Mouse (Mus musculus) 416B (cell line): ENCODE measurements around the gene Cux1.
A peak's percentile ranks its signal among the peaks of the same experiment; 100 is the strongest.

Experiments used
- DNase-seq: peaks from one replicate; pipeline ENCODE4 v3.0.0; 2011; ENCODE audit warnings: low read depth

Gene Cux1

GRCm38 (mm10) chr5:136427121-136427771 lies 140.0 kb downstream of the Cux1 start:
- DNase-seq = no peak

- no peak for DNase-seq
Measured at GRCm38 (mm10) chr5:136422948-136423347, 144.3 kb downstream of the Cux1 start.

GRCm38 (mm10) chr5:136421885-136422284 lies 145.4 kb downstream of the Cux1 start:
- DNase-seq = peak; percentile 73

GRCm38 (mm10) chr5:136421316-136421715 lies 146.0 kb downstream of the Cux1 start:
- peak; percentile 61 for DNase-seq

DNA sequence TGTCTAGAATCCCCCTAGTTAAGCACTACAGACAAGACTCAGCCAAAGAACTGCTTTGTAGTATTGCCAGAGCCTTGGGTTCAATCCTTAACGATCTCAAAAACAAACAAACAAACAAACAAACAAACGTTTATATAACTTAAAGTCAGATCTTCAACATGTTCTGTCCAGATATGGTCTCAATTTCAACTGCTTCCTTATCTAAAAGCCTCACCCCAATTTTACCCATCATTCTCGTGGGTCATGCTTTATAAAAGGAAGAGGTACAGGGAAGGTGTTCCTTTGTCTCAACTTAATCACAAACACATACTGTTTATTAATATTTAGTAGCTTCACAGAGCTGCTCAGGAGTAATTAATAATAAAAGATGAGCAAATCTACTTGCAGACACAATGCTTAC lies 146.9 kb downstream of the Cux1 start:
- DNase-seq = no peak

DNA sequence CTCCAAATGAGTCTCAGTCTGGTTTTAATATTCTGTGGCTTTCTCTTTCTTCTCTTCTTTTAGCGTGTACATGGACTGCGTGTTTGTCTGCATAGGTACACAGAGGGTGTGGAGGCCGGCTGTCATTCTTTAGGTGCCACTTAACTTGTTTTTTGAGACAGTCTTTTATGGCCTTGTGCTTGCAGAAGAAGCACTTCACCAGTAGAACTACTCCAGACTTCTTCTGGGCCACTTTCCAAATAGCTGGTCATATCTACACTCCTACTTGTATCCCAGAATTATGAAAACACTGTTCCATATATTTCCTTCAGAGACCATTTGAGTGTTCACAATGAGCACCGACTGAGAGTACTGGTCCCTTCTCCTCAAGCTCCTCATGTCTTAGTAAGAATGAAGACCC lies 149.4 kb downstream of the Cux1 start:
- no peak for DNase-seq

GRCm38 (mm10) chr5:136414479-136414878 lies 152.8 kb downstream of the Cux1 start:
- no peak for DNase-seq

DNA sequence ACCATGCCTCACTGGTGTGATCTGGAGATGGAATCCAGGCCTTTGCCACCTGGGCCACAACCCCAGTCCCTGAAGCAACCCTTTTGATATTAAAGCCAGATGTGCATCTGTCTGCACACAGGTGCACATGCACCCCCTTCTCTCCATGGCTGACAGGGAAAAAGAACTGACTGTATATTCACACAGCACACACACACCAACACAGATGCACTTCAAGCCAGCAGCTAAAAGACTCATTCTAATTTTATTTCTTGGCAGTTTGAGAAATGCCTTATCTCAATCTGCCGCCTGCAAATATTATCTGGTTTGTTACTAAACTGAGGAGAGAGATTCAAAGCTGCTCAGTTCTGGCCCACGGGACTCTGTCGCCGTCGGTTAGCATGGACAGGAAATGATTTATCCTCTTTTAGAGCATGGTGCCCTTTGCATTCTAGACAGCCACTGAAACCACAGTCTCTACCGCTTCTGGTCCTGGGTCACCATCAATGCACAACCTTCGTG lies 156.6 kb downstream of the Cux1 start:
- DNase-seq = peak; percentile 97

DNA sequence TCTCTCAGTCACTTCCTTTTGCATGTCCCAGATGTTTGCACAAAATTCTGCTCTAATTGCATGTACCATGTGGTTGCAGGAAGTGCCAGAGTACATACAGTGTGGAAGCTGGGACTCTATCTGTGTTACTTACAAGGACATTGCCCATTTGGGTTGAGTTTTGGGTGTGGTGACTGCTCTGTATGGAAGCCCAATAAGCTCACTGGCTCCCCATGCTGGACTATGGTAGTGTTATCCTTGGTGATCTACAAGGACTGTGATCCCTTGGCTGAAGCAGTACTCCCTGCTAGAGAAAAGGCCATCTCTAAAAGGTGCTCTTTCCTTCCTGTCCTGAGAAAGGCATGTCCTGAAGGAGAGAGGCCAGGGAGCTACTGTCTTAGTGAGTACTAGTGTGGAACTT lies 160.9 kb downstream of the Cux1 start:
- no peak for DNase-seq

- DNase-seq = peak; percentile 56
Measured at GRCm38 (mm10) chr5:136403565-136403961, 163.7 kb downstream of the Cux1 start.

GRCm38 (mm10) chr5:136402622-136403564 lies 164.4 kb downstream of the Cux1 start:
- DNase-seq = no peak

GRCm38 (mm10) chr5:136398706-136399105 lies 168.6 kb downstream of the Cux1 start:
- DNase-seq = no peak

DNA sequence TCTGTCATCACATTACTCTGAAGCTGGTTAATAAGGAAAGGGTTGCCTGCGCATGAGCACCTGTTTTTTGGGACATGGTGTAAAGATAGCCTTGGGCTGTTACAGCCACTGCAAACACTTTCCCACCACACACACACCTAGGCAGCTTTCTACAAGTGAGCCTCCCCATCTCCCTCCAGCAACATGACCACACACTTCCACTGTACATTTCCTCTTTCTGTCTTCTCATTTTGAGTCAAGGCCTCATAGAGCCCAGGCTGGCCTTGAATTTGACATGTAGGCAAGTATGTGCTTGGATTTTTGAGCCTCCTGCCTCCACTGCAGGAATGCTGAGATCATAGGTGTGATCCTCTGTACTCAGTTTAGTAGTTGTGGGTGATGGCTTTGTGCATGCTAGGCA lies 170.6 kb downstream of the Cux1 start:
- peak; percentile 64 for DNase-seq

DNA sequence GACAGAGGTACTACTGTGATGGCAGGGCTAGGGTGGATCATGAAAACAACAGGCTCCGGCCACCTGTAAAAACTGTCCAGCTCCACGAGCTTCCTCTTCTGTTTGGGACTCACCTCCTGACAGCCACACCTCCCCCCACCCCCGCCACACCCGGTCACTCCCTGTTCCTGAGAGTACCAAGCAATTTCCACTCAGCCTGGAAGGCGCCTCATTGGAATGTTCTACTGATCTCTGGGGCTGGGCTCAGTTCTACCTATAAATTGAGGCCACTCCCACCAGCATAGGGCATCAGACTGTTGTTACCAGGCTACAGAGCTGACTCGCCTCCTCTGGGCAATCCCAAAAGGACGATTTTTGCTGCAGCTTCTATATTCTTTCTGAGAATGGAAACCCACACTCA lies 171.0 kb downstream of the Cux1 start:
- no peak for DNase-seq

- no peak for DNase-seq
Measured at GRCm38 (mm10) chr5:136395600-136396195, 171.6 kb downstream of the Cux1 start.

DNA sequence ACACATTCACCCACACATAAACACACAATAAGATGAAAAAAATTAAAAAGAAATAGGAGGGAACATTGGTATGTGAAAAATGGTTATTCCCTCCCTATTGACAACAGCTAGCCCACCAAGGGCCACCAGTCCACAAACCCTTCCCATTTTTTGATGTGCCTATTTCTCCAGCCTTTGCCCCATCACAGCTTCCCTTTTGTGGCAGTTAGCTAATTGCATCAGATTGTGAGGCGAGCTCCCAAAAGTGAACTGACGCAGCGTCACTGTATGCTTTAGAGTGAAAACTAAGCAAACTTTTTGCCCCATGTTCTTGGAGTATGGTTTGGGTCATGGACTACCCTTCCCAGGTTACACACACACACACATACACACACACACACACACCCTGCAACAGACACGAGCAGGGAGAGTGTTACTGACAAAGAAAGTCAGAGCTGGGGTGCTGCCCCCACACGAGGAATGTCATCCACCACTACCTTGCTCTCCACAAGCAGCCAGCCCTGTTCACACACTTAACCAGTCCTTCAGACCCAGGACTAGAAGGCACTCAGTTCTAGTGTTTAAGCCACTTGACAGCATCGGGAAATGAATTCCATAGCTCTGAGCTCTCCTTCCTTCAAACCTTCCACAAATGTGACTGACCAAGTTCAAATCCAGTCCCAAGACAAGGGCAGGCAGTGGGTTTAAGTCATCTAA lies 172.6 kb downstream of the Cux1 start:
- no peak for DNase-seq

- DNase-seq = no peak
Measured at GRCm38 (mm10) chr5:136393621-136394020, 173.7 kb downstream of the Cux1 start.

- peak; percentile 70 for DNase-seq
Measured at GRCm38 (mm10) chr5:136386757-136387156, 180.5 kb downstream of the Cux1 start.

DNA sequence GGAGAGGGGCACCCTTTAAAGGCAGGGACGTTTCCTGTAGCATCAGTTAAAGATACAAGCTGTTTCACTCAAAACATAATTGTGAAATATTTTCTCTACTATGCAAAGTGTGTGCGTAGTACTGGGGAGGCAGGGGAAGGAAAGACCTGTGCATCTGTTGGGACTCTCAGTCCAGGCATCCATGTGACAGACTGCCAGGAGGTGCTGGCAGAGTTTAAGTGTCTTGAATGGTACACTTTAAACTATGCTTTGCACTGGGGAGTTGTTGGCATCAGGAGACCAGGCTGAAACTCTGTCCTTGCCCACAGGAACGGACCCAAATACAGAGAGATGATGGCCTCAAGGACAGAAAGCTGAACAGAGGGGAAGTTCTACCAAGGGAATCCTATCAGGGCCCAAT lies 182.1 kb downstream of the Cux1 start:
- DNase-seq = no peak

DNA sequence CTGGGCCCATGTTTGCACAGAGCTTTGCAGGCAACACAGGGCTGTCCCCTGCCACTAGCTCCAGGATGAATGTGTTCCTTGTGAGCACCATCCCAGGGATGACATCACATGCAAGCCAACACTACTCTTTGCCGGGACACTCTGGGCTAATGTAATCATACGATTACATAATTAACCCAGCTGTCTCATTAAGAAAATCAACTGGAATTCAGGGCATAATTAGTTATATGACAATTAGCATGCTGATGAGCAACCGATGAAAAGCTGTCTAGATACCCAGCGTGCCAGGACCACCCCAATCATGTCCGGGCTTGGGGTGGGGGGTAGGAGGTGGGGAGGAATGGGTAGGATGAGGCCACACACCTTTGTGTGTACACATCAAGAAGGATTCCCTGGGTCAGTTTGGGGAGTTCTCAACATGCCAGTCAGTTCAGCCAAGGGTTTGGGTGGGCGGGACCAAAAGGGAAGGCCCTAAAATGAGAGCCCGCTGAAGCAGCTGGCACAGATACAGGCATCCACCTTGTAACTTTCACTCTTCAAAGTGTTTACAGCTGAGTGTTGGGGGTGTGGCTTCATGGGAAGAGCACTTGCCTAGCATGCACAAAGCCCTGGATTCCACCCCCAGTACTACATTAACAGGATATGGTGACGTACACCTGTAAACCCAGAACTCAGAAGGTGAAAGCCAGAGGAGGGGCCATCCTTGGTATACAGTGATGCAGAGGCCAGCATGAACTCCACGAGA lies 184.9 kb downstream of the Cux1 start:
- DNase-seq = no peak

DNA sequence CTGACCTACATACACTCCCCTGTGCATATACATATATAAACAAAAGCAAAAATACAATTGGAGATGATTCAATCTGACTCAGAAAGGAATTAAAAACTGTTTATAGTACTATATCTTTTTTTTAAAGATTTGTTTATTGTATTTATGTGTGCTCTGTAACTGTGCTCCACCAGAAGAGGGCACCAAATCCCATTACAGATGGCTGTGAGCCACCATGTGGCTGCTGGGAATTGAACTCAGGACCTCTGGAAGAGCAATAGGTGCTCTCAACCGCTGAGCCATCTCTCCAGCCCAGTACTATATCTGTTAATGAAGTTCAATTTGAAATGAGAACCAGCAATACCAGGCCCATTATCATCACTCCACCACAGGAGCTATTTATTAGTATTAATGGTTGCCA lies 187.9 kb downstream of the Cux1 start:
- DNase-seq = peak; percentile 33
